Mouse (Mus musculus): ENCODE data around the gene Amer2. TPM values are rescaled to one million over a fixed set of nuclear protein-coding genes. Genes with fewer than 3 reads are reported as not detected.
"Not testable (repeated sequence)": the region's sequence is repeated elsewhere in the genome, so short reads cannot be mapped to it uniquely, and the experiment has no call there.

Amer2 gene
- 22.6 and 24.5 TPM in 2 replicates for polyA plus RNA-seq (2015; fragmentation: Nextera tagmentation; extraction: Ambion mirVana)

- ATAC-seq (ENCODE audit: low FRiP score) = no peak
- Histone ChIP-seq H3K36me3 (no peaks in the 10 kb centered on the region), H3K4me1 (replicated peaks) (peaks cover 20% of the 10 kb centered on the region), H3K4me3 (no peak within 1 kb of the TSS), H3K4me2 (no peak within 1 kb of the TSS), H3K27me3 (0 out of 2 replicates have a peak, but pooled peaks cover 2% of the 10 kb centered on the region), H3K27ac (no peak within 1 kb of the TSS), H3K9ac (no peak within 1 kb of the TSS), H3K9me3 (no peaks in the 10 kb centered on the region)
- 64% methylated on average over 1 of the region's 1 CpGs for WGBS
These were observed at the start of gene Amer2 for GRCm38 (mm10) chr14:60372821-60373309. TSS of gene Amer2 (plus strand) at chr14:60373259.

- not testable (repeated sequence) for H3K4me1 ChIP-seq (replicated peaks)
These were observed 33.1 kb upstream of the Amer2 start for GRCm38 (mm10) chr14:60340001-60340400.

GRCm38 (mm10) chr14:60340570-60340969 is 32.5 kb upstream of the Amer2 start:
- no peak for ATAC-seq (ENCODE audit: low FRiP score)
- Histone ChIP-seq H3K9ac (no peak overlapping the region), H3K27me3 (no peaks in the 10 kb centered on the region)

More at GRCm38 (mm10) chr14:60340001-60340400, 33.1 kb upstream of the Amer2 start:
- H3K27me3 ChIP-seq; H3K4me2 ChIP-seq; H3K4me3 ChIP-seq; H3K36me3 ChIP-seq; H3K9ac ChIP-seq; H3K9me3 ChIP-seq; H3K27ac ChIP-seq; ATAC-seq (ENCODE audit: low FRiP score): not testable (repeated sequence)
- WGBS = 85% methylated on average over 5 of the region's 5 CpGs

GRCm38 (mm10) chr14:60345326-60345876 is 27.7 kb upstream of the Amer2 start:
- H3K9me3 ChIP-seq = no peaks in the 10 kb centered on the region
- no peaks in the 10 kb centered on the region for H3K36me3 ChIP-seq
- H3K27ac ChIP-seq = no peak overlapping the region
- no peak overlapping the region for H3K4me3 ChIP-seq
- 89% methylated on average over 6 of the region's 6 CpGs for WGBS
- ATAC-seq (ENCODE audit: low FRiP score) = no peak
- no peaks in the 10 kb centered on the region; the same call in 1 of the 2 replicates for H3K4me1 ChIP-seq (replicated peaks)
- H3K27me3 ChIP-seq = no peaks in the 10 kb centered on the region
- no peak overlapping the region for H3K9ac ChIP-seq
- H3K4me2 ChIP-seq = no peak overlapping the region

More at GRCm38 (mm10) chr14:60340570-60340969, 32.5 kb upstream of the Amer2 start:
- Histone ChIP-seq H3K4me1 (replicated peaks) (no peaks in the 10 kb centered on the region; the same call in 1 of the 2 replicates), H3K27ac (no peak overlapping the region), H3K4me2 (no peak overlapping the region), H3K4me3 (no peak overlapping the region), H3K9me3 (no peaks in the 10 kb centered on the region), H3K36me3 (no peaks in the 10 kb centered on the region)
- 81% methylated on average over 4 of the region's 4 CpGs for WGBS

- WGBS = 83% methylated on average over 5 of the region's 5 CpGs
- no peaks in the 10 kb centered on the region for H3K36me3 ChIP-seq
- peaks cover 11% of the 10 kb centered on the region for H3K4me1 ChIP-seq (replicated peaks)
- no peaks in the 10 kb centered on the region for H3K9me3 ChIP-seq
- H3K27me3 ChIP-seq = no peaks in the 10 kb centered on the region
- H3K27ac ChIP-seq = no peak overlapping the region
- no peak for ATAC-seq (ENCODE audit: low FRiP score)
- H3K9ac ChIP-seq = no peak overlapping the region
- no peak overlapping the region for H3K4me2 ChIP-seq
- no peak overlapping the region for H3K4me3 ChIP-seq
These were observed 14.7 kb upstream of the Amer2 start for GRCm38 (mm10) chr14:60358347-60358746.

- H3K9me3 ChIP-seq = no peaks in the 10 kb centered on the region
- H3K9ac ChIP-seq = no peak overlapping the region
- peak overlapping the region; percentile 18; the same call in 1 of the 2 replicates for H3K27ac ChIP-seq
- peaks cover 11% of the 10 kb centered on the region for H3K4me1 ChIP-seq (replicated peaks)
- H3K36me3 ChIP-seq = no peaks in the 10 kb centered on the region
- no peak overlapping the region for H3K4me3 ChIP-seq
- ATAC-seq (ENCODE audit: low FRiP score) = no peak
- H3K4me2 ChIP-seq = no peak overlapping the region
- no peaks in the 10 kb centered on the region for H3K27me3 ChIP-seq
- 51% methylated on average over 9 of the region's 9 CpGs for WGBS
These were observed 11.5 kb upstream of the Amer2 start for GRCm38 (mm10) chr14:60361380-60362212.

- no peaks in the 10 kb centered on the region for H3K27me3 ChIP-seq
- H3K4me2 ChIP-seq = no peak overlapping the region
- no peak overlapping the region for H3K4me3 ChIP-seq
- H3K9me3 ChIP-seq = no peaks in the 10 kb centered on the region
- no peaks in the 10 kb centered on the region for H3K36me3 ChIP-seq
- ATAC-seq (ENCODE audit: low FRiP score) = no peak
- WGBS = 82% methylated on average over 1 of the region's 1 CpGs
- no peak overlapping the region for H3K9ac ChIP-seq
- H3K27ac ChIP-seq = no peak overlapping the region
- peaks cover 18% of the 10 kb centered on the region for H3K4me1 ChIP-seq (replicated peaks)
These were observed 6.3 kb upstream of the Amer2 start for GRCm38 (mm10) chr14:60366729-60367128.

GRCm38 (mm10) chr14:60368769-60369666 is 4.0 kb upstream of the Amer2 start:
- 0 out of 2 replicates have a peak, but pooled peaks cover 2% of the 10 kb centered on the region for H3K27me3 ChIP-seq
- ATAC-seq (ENCODE audit: low FRiP score) = no peak
- H3K9me3 ChIP-seq = no peaks in the 10 kb centered on the region
- H3K4me2 ChIP-seq = no peak overlapping the region
- 0 out of 2 replicates have a peak, but pooled peaks cover 11% of the 10 kb centered on the region for H3K4me1 ChIP-seq (replicated peaks)
- WGBS = 58% methylated on average over 9 of the region's 9 CpGs
- no peaks in the 10 kb centered on the region for H3K36me3 ChIP-seq
- H3K27ac ChIP-seq = no peak overlapping the region
- no peak overlapping the region for H3K9ac ChIP-seq
- no peak overlapping the region for H3K4me3 ChIP-seq

GRCm38 (mm10) chr14:60369667-60370315 is 3.3 kb upstream of the Amer2 start:
- Histone ChIP-seq H3K4me1 (replicated peaks) (0 out of 2 replicates have a peak, but pooled peaks cover 11% of the 10 kb centered on the region), H3K27ac (no peak overlapping the region), H3K4me2 (no peak overlapping the region), H3K4me3 (no peak overlapping the region), H3K9ac (no peak overlapping the region), H3K9me3 (no peaks in the 10 kb centered on the region), H3K36me3 (no peaks in the 10 kb centered on the region), H3K27me3 (0 out of 2 replicates have a peak, but pooled peaks cover 2% of the 10 kb centered on the region)
- whole genome bisulfite sequencing = 63% methylated on average over 5 of the region's 5 CpGs
- ATAC-seq (ENCODE audit: low FRiP score) = no peak

- Histone ChIP-seq H3K9ac (peak overlapping the region; percentile 99; the same call in 1 of the 2 replicates), H3K4me3 (peak overlapping the region; percentile 76; the same call in 1 of the 2 replicates), H3K36me3 (peaks cover 6% of the 10 kb centered on the region; the same call in 1 of the 2 replicates), H3K27ac (peak overlapping the region; percentile 98), H3K4me2 (peak overlapping the region; percentile 95), H3K9me3 (no peaks in the 10 kb centered on the region), H3K4me1 (replicated peaks) (peaks cover 37% of the 10 kb centered on the region), H3K27me3 (0 out of 2 replicates have a peak, but pooled peaks cover 2% of the 10 kb centered on the region)
- no peak for ATAC-seq (ENCODE audit: low FRiP score)
- WGBS = 70% methylated on average over 2 of the region's 2 CpGs
These were observed 4.0 kb downstream of the Amer2 start for GRCm38 (mm10) chr14:60377107-60377506.

- Histone ChIP-seq H3K36me3 (peaks cover 6% of the 10 kb centered on the region; the same call in 1 of the 2 replicates), H3K27me3 (0 out of 2 replicates have a peak, but pooled peaks cover 2% of the 10 kb centered on the region), H3K9me3 (no peaks in the 10 kb centered on the region), H3K27ac (peak overlapping the region; percentile 98), H3K9ac (peak overlapping the region; percentile 99), H3K4me3 (peak overlapping the region; percentile 76), H3K4me1 (replicated peaks) (peaks cover 40% of the 10 kb centered on the region), H3K4me2 (peak overlapping the region; percentile 95)
- peak; percentile 67 for ATAC-seq (ENCODE audit: low FRiP score)
- 10% methylated on average over 10 of the region's 10 CpGs for WGBS
These were observed 4.5 kb downstream of the Amer2 start for GRCm38 (mm10) chr14:60377546-60377945.

All from hindbrain, embryonic 13.5 days (tissue).